Mouse (Mus musculus) megakaryocyte, embryonic 14.5 days (primary cell): ENCODE data around the gene Mybphl.

Source experiments
- FLI1 ChIP-seq: IDR thresholded peaks from 2 replicates; pipeline ENCODE4 v1.6.1; 2012; ENCODE audit warnings: low read length, inconsistent platforms, mixed read lengths
- GATA1 ChIP-seq: IDR thresholded peaks from 3 replicates; pipeline ENCODE4 v1.6.1; 2012; ENCODE audit warnings: mixed read lengths, low read length, inconsistent platforms, borderline replicate concordance

- TF ChIP-seq GATA1: no peak
- TF ChIP-seq FLI1: no peak
Measured at GRCm38 (mm10) chr3:108409656-108410358, 45.1 kb downstream of the Mybphl start.
